Mouse (Mus musculus) adipocyte (in vitro differentiated cells): ENCODE results near the gene Olfr857.
"Not testable (repeated sequence)": the region's sequence is repeated elsewhere in the genome, so short reads cannot be mapped to it uniquely, and the experiment has no call there.

ENCODE experiments used
- DNase-seq: peaks from one replicate; pipeline ENCODE4 v3.0.0-alpha.2; 2016; ENCODE audit warnings: low spot score

Gene Olfr857

GRCm38 (mm10) chr9:19709133-19709532, at the start of gene Olfr857:
Gene Olfr857 (plus strand): TSS chr9:19709433.
- no peak for DNase-seq

GRCm38 (mm10) chr9:19690281-19690680, 19.0 kb upstream of the Olfr857 start:
- DNase-seq: peak; percentile 10

- peak; percentile 40 for DNase-seq
Measured at GRCm38 (mm10) chr9:19691426-19691825, 17.8 kb upstream of the Olfr857 start.

- peak; percentile 7 for DNase-seq
Measured at GRCm38 (mm10) chr9:19692430-19692829, 16.8 kb upstream of the Olfr857 start.

GRCm38 (mm10) chr9:19694285-19694684, 14.9 kb upstream of the Olfr857 start:
- not testable (repeated sequence) for DNase-seq

- DNase-seq: not testable (repeated sequence)
Measured at GRCm38 (mm10) chr9:19694898-19695379, 14.3 kb upstream of the Olfr857 start.

- DNase-seq: not testable (repeated sequence)
Measured at GRCm38 (mm10) chr9:19704546-19704945, 4.7 kb upstream of the Olfr857 start.
